Mouse (Mus musculus): ENCODE measurements around the gene Dstn.

The Dstn gene

GRCm38 (mm10) chr2:143916229-143916628, 1.1 kb downstream of the Dstn start:
- peak; percentile 71 for DNase-seq

- DNase-seq, result no peak
Measured at GRCm38 (mm10) chr2:143917622-143918021, 2.5 kb downstream of the Dstn start.

GRCm38 (mm10) chr2:143918831-143919502, 3.8 kb downstream of the Dstn start:
- DNase-seq, result no peak

GRCm38 (mm10) chr2:143924085-143924484, 9.0 kb downstream of the Dstn start:
- no peak for DNase-seq

GRCm38 (mm10) chr2:143925826-143926225, 10.7 kb downstream of the Dstn start:
- no peak for DNase-seq

GRCm38 (mm10) chr2:143929607-143930311, 14.6 kb downstream of the Dstn start:
- no peak for DNase-seq

- DNase-seq, result no peak
Measured at GRCm38 (mm10) chr2:143932340-143932873, 17.3 kb downstream of the Dstn start.

- no peak for DNase-seq
Measured at GRCm38 (mm10) chr2:143933516-143933915, 18.4 kb downstream of the Dstn start.

- no peak for DNase-seq
Measured at GRCm38 (mm10) chr2:143934439-143934838, 19.3 kb downstream of the Dstn start.

GRCm38 (mm10) chr2:143937861-143938260, 22.7 kb downstream of the Dstn start:
- DNase-seq, result no peak

GRCm38 (mm10) chr2:143940406-143940805, 25.3 kb downstream of the Dstn start:
- DNase-seq, result no peak

- DNase-seq, result no peak
Measured at GRCm38 (mm10) chr2:143944796-143945195, 29.7 kb downstream of the Dstn start.

GRCm38 (mm10) chr2:143945466-143946075, 30.5 kb downstream of the Dstn start:
- DNase-seq, result peak; percentile 51

- DNase-seq, result no peak
Measured at GRCm38 (mm10) chr2:143946399-143946798, 31.3 kb downstream of the Dstn start.

- no peak for DNase-seq
Measured at GRCm38 (mm10) chr2:143947981-143948380, 32.9 kb downstream of the Dstn start.

- DNase-seq, result no peak
Measured at GRCm38 (mm10) chr2:143948416-143948815, 33.3 kb downstream of the Dstn start.

- DNase-seq, result peak; percentile 2
Measured at GRCm38 (mm10) chr2:143949217-143949616, 34.1 kb downstream of the Dstn start.

- DNase-seq, result no peak
Measured at GRCm38 (mm10) chr2:143950290-143951027, 35.3 kb downstream of the Dstn start.

- DNase-seq, result peak; percentile 1
Measured at GRCm38 (mm10) chr2:143951028-143951420, 35.9 kb downstream of the Dstn start.

GRCm38 (mm10) chr2:143951546-143952315, 36.6 kb downstream of the Dstn start:
- peak; percentile 1 for DNase-seq

- no peak for DNase-seq
Measured at GRCm38 (mm10) chr2:143953944-143954343, 38.8 kb downstream of the Dstn start.

- no peak for DNase-seq
Measured at GRCm38 (mm10) chr2:143955004-143955403, 39.9 kb downstream of the Dstn start.
